Mouse (Mus musculus) right cerebral cortex, postnatal 4 days (tissue): Measurements from ENCODE around the gene Hist1h2an.
"Not testable (repeated sequence)": the region's sequence is repeated elsewhere in the genome, so short reads cannot be mapped to it uniquely, and the experiment has no call there.

Source experiments
- DNase-seq: peaks from one replicate; pipeline ENCODE4 v3.0.0-alpha.2; 2022

Gene Hist1h2an

DNA sequence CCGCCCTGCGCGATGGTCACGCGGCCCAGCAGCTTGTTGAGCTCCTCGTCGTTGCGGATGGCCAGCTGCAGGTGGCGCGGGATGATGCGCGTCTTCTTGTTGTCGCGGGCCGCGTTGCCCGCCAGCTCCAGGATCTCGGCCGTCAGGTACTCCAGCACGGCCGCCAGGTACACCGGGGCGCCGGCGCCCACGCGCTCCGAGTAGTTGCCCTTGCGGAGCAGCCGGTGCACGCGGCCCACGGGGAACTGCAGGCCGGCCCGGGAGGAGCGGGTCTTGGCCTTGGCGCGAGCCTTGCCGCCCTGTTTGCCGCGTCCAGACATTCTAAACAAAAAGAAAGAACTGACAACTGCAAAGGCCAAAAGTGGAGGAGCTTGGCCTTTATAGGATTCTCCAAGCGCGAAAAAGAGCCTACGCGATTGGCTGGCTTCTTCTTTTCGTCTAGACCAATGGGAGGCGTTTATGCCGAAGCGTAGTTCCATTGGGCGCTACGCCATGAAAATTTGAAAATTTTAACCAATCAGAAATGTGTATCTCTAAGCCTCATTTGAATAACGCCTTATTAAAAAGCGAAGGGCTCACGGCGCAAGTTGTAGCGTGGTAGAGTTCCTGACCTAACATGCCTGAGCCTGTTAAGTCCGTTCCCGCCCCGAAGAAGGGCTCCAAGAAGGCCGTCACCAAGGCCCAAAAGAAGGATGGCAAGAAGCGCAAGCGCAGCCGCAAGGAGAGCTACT is at the start of gene Hist1h2an, which contains the start of gene Hist1h2bp:
Gene Hist1h2an, minus strand, starts transcription at position 320 of the 731 bp plus-strand sequence.
Gene Hist1h2bp, plus strand, starts transcription at position 563 of the 731 bp plus-strand sequence.
- DNase-seq = peak; percentile 73

DNA sequence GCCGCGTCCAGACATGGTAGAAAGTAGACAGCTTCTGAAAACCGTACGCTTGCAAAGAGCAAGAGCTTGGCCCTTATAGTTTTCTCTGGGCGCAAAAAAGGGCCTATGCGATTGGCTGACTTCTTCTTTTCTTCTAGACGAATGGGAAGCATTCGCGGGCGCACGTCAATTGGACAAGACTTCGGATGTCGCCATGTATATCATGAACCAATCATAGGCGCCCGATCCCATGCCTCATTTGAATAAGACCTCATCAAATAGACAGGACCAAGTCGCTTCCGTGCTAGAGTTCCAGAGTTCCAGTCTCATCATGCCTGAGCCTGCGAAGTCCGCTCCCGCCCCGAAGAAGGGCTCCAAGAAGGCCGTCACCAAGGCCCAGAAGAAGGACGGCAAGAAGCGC is 46.4 kb upstream of the Hist1h2an start, which contains the start of the genes Hist1h2ap and Hist1h2br:
Gene Hist1h2ap, minus strand, starts transcription at position 47 of the 400 bp plus-strand sequence.
Gene Hist1h2br, plus strand, starts transcription at position 283 of the 400 bp plus-strand sequence.
- not testable (repeated sequence) for DNase-seq

DNA sequence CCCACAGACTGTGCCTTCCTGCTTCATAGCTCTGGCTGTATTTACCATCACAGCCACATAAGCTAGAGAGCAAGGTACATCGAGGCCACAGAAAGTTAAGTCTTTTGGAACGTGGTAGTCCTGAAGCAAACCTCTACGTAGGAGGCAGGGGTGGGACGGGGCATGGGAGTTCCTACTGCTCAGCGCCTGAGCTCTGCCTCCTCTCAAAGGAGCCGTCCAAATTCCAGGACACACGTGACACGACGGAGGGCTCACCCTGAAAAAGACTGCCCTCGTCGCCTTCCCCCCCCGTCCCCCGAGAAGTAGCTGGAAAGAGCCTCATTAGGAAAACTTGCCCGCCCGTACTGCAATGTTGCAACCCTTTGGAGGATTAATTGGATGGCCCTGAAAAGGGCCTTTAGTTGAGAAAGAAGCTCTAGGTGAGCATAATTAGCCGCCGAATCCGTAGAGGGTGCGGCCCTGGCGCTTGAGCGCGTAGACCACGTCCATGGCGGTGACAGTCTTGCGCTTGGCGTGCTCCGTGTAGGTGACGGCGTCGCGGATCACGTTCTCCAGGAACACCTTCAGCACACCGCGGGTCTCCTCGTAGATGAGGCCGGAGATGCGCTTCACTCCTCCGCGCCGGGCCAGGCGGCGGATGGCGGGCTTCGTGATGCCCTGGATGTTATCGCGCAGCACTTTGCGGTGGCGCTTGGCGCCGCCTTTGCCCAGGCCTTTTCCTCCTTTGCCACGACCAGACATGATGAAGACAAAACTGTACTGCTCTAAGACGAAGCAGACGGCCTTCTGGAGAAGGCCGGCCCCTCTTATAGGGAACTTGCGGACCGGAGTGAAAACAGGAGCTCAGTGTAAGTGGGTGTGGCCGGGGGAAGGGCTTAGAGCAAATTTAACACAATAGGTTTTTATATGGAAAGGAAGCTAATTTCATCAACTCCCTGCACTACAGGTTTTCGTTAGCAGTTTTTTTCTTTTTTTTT is 44.7 kb upstream of the Hist1h2an start, which contains the start of gene Hist1h4n:
Gene Hist1h4n, minus strand, starts transcription at position 779 of the 977 bp plus-strand sequence.
- DNase-seq = not testable (repeated sequence)

DNA sequence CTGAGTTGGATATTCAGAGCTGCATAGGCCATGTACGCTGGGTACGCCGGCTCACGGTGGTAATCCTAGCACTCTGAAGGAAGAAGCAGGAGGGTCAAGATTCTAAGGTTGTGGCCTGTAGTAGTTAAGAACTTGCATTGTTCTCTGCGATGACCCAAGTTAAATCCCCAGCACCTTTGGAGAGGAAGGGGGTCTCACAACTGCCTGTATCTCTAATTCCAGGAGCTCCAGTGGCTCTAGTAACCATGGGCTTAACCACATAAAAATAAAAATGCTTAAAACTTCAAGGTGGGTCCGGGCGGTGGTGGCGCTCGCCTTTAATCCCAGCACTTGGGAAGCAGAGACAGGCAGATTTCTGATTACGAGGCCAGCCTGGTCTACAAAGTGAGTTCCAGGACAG is 43.3 kb upstream of the Hist1h2an start:
- DNase-seq = no peak

DNA sequence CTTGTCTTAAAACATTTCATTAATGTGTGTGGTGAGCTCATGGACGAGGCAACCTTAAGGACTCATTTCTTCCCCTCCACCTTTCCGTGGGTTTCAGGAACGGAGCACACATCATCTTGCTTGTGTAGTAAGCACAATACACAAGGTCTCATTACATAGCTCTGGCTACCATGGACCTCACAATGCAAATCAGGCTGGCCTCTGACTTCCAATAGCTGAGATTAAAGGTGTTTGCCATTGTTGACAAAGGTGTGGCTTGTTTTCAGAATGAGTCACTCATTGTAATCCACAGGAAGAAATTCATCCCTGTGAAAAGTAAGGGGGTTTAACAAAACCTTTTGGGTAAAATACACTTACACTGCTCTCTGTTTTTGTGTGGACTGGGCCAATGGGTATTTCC is 41.5 kb upstream of the Hist1h2an start:
- no peak for DNase-seq

DNA sequence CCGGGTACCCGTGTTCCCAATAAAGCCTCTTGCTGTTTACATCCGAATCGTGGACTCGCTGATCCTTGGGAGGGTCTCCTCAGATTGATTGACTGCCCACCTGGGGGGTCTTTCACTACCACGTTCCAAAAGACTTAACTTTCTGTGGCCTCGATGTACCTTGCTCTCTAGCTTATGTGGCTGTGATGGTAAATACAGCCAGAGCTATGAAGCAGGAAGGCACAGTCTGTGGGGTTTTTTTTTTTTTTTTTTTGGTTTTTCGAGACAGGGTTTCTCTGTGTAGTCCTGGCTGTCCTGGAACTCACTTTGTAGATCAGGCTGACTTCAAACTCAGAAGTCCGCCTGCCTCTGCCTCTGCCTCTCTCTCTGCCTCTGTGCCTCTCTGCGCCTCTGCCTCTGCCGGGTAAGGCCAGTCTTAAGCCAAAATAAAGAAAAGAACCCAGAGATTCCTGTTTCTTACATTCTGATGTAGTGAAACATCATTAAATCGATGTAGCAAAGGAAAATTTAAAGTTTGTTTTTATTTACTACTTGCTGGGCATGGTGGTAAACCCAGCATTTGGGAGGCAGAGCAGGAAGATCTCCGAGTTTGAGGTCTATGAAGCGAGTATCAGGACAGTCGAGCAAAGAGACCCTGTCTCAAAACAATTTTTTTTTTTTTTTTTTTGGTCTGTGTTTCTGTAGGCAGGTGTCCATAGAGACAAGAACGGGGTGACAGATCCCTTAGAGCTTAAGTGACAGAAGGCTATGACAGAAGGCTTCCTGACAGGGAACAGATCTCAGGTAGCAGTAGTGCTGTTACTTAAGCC is 33.3 kb upstream of the Hist1h2an start:
- DNase-seq = not testable (repeated sequence)

DNA sequence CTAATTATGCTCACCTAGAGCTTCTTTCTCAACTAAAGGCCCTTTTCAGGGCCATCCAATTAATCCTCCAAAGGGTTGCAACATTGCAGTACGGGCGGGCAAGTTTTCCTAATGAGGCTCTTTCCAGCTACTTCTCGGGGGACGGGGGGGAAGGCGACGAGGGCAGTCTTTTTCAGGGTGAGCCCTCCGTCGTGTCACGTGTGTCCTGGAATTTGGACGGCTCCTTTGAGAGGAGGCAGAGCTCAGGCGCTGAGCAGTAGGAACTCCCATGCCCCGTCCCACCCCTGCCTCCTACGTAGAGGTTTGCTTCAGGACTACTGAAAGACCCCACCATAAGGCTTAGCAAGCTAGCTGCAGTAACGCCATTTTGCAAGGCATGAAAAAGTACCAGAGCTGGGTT is 25.1 kb upstream of the Hist1h2an start:
- not testable (repeated sequence) for DNase-seq

DNA sequence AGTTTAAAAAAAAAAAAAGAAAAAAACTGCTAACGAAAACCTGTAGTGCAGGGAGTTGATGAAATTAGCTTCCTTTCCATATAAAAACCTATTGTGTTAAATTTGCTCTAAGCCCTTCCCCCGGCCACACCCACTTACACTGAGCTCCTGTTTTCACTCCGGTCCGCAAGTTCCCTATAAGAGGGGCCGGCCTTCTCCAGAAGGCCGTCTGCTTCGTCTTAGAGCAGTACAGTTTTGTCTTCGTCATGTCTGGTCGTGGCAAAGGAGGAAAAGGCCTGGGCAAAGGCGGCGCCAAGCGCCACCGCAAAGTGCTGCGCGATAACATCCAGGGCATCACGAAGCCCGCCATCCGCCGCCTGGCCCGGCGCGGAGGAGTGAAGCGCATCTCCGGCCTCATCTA is 24.5 kb upstream of the Hist1h2an start, which contains the start of gene Hist1h4m:
Gene Hist1h4m, plus strand, starts transcription at position 208 of the 400 bp plus-strand sequence.
- peak; percentile 8 for DNase-seq

DNA sequence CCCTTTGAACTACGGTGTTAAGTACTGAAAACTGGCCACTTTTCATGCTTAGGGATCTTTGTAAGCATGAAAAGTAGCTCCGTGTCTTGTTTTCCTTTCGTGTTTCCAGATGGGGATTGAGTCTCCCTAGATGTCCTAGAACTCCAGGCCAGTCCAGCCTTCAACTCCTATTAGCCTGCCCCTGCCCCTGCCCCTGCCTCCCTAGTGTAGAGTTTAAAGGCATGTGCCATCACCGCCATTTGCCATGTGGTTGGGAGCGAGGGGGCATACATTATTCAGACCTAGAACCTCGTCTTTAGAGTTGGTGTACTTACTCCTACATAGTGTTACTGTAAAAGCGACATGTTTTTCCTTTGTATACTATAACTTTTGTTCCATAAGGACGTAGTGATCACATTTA is 24.1 kb upstream of the Hist1h2an start:
- DNase-seq = not testable (repeated sequence)

DNA sequence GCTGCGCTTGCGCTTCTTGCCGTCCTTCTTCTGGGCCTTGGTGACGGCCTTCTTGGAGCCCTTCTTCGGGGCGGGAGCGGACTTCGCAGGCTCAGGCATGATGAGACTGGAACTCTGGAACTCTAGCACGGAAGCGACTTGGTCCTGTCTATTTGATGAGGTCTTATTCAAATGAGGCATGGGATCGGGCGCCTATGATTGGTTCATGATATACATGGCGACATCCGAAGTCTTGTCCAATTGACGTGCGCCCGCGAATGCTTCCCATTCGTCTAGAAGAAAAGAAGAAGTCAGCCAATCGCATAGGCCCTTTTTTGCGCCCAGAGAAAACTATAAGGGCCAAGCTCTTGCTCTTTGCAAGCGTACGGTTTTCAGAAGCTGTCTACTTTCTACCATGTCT is 23.1 kb upstream of the Hist1h2an start, which contains the start of the genes Hist1h2bq and Hist1h2ao:
Gene Hist1h2bq, minus strand, starts transcription at position 125 of the 400 bp plus-strand sequence.
Gene Hist1h2ao, plus strand, starts transcription at position 393 of the 400 bp plus-strand sequence.
- DNase-seq = not testable (repeated sequence)

DNA sequence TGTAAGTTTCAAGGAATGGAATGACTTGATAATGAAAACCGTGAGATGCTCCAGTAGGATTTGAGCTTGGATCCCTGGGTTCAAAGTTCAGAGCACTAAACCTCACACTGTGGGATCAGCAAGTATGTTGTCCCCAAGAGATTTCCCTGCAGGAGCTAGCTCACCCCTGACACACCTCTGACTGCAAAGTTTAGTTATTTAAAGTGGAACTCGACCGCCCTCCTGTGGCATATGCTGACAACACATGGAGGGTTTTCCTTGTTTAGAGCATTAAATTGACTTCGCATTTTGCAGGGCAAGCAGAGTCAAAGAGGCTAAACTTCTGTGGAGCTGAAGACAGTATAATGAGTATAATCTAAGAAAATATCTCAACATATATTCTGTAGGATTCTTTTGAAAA is 16.0 kb upstream of the Hist1h2an start:
- DNase-seq = not testable (repeated sequence)

DNA sequence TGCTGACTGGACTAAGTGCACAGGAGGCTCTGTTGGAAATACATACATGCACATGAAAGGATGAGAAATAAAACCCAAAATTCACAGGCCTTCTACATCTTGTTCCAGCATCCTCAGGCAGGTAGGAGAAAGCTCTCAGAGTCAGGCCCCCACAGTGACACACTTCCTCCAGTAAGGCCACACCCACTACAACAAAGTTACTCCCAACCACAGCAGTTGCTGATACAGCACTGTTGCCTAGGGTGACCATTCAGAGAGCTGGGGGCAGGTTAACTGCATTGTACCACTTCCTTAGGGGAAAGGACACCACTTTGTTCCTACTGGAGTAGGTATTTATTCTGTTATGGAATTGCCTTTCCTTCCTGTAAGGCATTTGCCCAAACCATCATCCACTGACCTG is 10.1 kb upstream of the Hist1h2an start:
- DNase-seq = not testable (repeated sequence)

DNA sequence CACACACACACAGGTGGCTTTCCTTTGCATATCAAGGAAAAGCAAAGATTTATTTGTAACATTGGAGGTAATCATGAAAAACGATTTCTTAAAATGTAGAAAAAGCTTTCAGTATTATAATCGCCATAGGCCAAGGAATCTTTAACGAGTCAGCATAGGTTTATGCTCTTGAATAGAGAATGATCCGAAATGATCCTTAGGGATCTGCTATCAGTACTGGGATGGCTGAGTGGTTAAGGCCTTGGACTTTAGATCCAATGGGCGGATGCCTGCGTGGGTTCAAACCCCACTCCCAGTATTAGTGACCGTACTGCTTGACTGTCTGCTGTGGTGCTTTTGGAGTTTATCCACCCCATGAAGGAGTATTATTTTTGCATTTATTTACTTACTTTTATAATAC is 8.6 kb upstream of the Hist1h2an start:
- DNase-seq = no peak

DNA sequence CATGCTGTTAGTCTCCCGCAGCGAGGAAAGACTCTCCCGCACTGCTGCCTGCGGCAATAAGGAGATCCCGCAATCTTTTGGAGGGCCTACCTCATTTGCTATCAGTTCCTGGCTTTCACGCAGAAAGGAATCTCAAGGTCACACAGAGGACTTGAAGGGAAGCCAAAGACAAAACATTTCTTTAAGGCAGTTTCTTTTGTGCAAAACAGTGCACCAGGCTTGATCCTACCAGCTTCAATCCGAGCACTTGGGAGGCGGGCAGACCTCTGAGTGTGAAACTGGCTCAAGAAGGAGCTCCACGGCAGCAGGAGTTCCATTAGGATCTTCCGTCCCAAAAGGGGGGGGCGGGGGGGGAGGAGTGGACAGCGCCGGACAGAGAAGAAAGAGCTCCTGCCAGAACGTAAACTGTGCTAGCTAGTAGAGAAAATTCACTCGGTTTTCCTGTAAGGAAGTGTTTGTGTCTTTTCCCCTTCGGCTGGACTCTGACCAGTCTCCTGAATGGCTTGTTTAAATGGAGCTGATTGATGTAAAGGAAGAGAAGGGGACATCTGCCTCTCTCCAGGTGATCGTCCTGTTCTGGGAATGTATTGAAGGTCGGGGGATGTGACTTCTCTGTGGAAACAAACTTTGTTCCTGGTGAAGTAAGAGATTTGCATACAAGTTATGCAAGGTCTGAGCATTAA is 3.7 kb upstream of the Hist1h2an start:
- no peak for DNase-seq

DNA sequence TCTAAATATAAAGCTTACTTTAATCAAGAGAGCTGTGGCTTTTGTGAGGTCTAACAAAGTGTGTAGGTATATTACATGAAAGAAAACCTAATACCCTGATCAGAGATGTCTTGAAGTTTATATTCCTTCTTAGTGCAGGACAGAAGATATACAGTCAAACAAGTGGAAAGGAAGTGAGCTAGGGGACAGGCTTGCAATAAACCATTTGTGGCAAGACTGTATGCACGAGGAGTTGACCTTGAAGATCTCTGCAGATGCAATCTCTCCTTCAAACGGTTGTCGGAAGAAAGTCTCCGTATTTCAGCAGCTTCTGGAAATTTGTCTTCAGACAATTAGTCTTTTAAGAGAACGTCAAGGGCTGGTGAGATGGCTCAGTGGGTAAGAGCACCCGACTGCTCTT is 2.9 kb upstream of the Hist1h2an start:
- no peak for DNase-seq

DNA sequence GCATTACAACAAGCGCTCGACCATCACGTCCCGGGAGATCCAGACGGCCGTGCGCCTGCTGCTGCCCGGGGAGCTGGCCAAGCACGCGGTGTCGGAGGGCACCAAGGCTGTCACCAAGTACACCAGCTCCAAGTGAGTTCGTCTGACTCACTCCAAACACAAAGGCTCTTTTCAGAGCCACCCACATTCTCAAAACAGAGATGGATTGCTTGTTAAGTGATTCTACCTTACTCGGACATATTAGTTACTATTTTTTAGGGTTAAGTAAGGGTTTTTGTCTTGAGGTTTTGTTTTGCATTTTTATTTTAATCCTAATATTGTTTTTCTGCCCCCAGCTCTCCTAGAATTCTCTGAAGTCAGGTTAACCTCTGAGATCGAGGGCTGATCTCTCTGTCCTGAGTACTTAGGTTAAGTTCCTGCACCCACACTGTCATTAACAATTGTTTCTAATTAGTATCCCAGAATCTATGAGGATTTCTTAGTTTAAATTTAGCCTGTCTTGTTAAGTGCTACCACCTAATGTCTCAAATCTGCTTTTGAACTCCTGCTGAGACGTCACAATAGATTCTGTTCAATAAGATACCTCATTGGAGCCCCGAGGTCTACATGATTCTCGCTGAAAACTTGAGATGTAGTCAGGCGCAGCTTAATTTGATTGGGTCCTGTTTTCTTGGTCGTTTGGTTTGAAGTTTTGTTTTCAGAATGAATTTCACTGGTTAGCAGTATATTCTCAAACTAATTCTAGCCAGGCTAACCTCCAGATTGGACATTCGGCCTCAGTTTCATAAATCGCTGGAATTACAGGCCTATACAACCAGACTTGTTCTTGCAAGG is 959 bp upstream of the Hist1h2an start:
- DNase-seq = no peak

DNA sequence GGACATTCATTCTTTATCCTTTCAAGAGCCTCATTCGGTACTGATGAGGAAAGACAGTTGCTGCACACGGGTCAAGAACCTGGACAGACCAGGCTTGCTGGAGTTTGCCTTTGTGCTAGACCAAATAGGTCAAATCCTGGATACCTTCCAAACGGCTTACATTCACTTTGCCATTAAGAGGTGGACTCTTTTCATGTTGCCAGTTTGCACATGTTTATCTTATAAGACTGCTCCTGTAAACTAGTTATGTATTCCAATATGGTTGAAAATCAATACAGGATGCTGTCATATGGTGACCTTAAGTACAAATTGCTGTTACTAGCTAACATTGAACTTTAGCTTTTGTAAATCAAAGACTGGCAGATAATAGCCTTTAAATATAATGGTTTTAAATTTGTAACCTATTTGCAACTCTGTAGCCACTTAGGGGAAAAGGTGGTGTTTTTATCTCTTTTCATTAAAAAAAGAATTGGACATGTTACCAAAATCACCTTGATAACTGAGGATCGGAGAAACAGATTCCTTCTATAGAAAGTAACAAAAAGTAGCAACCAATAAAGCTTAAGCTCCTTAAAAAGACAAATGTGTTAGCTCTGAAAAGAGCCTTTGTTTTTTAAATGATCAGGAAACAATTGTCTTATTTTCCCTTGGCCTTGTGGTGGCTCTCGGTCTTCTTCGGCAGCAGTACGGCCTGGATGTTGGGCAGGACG is 674 bp downstream of the Hist1h2an start:
- no peak for DNase-seq

DNA sequence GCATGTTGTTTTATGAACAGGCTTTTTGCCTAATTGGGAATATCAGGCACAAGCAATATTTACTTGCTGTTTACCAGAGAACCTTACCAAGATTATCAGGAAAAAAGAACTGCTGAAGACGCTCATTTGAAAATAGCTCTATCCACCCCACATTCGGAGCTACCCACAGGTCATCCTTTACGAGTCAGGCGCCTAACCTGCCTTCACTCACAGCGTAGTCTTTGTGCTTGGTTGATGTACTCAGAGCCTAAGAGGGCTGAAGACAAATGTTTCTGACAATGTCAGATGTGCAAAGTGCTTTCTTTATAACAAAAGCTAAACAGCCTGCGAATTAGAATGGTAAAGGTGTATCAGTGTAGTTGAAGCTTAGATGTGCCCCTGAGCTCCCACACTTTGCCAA is 2.7 kb downstream of the Hist1h2an start:
- DNase-seq = no peak

DNA sequence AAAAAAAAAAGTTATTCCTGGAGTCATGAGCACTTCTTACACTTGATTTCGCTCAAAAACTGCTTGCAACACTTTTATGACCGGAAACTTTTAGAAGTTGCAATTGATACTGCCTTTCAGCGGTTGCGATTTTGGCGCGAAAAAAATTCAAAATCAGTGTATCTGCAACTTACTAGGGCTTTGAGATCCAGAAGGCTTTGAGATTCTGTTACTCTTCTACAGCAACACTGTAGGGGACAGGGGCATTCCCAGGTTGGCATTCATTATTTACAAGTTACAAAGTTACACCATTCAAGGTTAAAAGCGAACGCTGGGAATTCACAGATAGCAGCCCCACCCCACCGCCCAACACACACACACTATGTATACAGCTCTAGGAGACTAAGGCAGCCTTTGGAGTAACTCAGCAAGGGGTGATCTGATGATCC is 3.3 kb downstream of the Hist1h2an start:
- no peak for DNase-seq

DNA sequence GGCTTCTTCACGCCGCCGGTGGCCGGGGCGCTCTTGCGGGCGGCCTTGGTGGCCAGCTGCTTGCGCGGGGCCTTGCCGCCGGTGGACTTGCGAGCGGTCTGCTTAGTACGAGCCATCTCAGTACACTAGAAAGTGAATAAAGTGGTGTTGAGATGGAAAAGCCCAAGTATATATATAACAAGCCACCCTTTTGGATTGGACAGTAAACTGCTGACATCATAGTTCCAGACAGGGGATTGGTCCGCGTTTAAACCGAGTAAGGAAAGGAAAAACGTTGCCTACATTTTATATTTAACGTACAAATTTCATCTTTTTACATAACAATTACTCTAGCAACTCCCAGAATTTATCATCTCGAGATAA is 3.8 kb downstream of the Hist1h2an start, which contains the start of gene Hist1h3i:
Gene Hist1h3i, minus strand, starts transcription at position 116 of the 363 bp plus-strand sequence.
- DNase-seq = peak; percentile 8
